Mouse (Mus musculus) neural tube, embryonic 11.5 days (tissue): ENCODE results near the gene Fez2. TPM values are rescaled to one million over a fixed set of nuclear protein-coding genes. Genes with fewer than 3 reads are reported as not detected.

Source experiments
- ATAC-seq: fragments of 200-750 bp; cut with Nextera tagmentation; 2 replicates; pipeline ENCODE4 v1.8.0; 2017; ENCODE audit warnings: moderate number of reproducible peaks, mild to moderate bottlenecking, moderate TSS enrichment, moderate library complexity; ENCODE audit not compliant: insufficient read depth, low FRiP score, low TSS enrichment
- DNase-seq: peaks from one replicate; pipeline ENCODE4 v3.0.0-alpha.2; 2015; ENCODE audit warnings: low spot score
- H3K27ac ChIP-seq: fragments of 300-500 bp; sonication (generic); 2 replicates; pipeline ENCODE4 v1.5.1; 2014; ENCODE audit warnings: low read depth, mild to moderate bottlenecking, low read length
- H3K27me3 ChIP-seq: fragments of 300-500 bp; sonication (generic); 2 replicates; pipeline ENCODE4 v1.6.1; 2014; ENCODE audit warnings: mild to moderate bottlenecking, low read length, mixed read lengths; ENCODE audit not compliant: control insufficient read depth, insufficient read depth
- H3K36me3 ChIP-seq: fragments of 300-500 bp; sonication (generic); 2 replicates; pipeline ENCODE4 v1.6.1; 2014; ENCODE audit warnings: mild to moderate bottlenecking, low read length, moderate library complexity, mixed read lengths; ENCODE audit not compliant: control insufficient read depth, insufficient read depth
- H3K4me1 ChIP-seq: fragments of 300-500 bp; sonication (generic); 2 replicates; pipeline ENCODE4 v1.6.1; 2014; ENCODE audit warnings: low read length, mixed read lengths; ENCODE audit not compliant: control insufficient read depth, insufficient read depth
- H3K4me2 ChIP-seq: fragments of 300-500 bp; sonication (generic); 2 replicates; pipeline ENCODE4 v1.6.1; 2014; ENCODE audit warnings: low read depth, mild to moderate bottlenecking, moderate library complexity
- H3K4me3 ChIP-seq: fragments of 300-500 bp; sonication (generic); 2 replicates; pipeline ENCODE4 v1.5.1; 2014; ENCODE audit warnings: low read depth, low read length
- H3K9ac ChIP-seq: fragments of 300-500 bp; sonication (generic); 2 replicates; pipeline ENCODE4 v1.6.1; 2014; ENCODE audit warnings: mild to moderate bottlenecking, low read length
- H3K9me3 ChIP-seq: fragments of 300-500 bp; sonication (generic); 2 replicates; pipeline ENCODE4 v1.6.1; 2016; ENCODE audit warnings: low read length; ENCODE audit not compliant: control insufficient read depth
- WGBS: fragments of 180-500 bp; shearing (Covaris S2); extraction: QIAGEN DNeasy Blood & Tissue Kit; methylation state at CpG from one replicate; pipeline ENCODE4 v1.1.7; 2014; 5-methylcytosine and 5-hydroxymethylcytosine counted together
- polyA plus RNA-seq: library from polyadenylated mRNA; unstranded; fragments of >200 nt; fragmentation: Nextera tagmentation; extraction: Ambion mirVana; gene quantifications from 2 replicates; pipeline ENCODE4 v1.2.1, GENCODE M21; 2014

Fez2 gene
- polyA plus RNA-seq, 1 experiment from 2014 or later = 57.0 TPM

GRCm38 (mm10) chr17:78403804-78404203, 14.1 kb downstream of the Fez2 start:
- WGBS = 92% methylated on average over 9 of the region's 9 CpGs
- Histone ChIP-seq H3K27me3 (no peaks in the 10 kb centered on the region), H3K4me3 (no peak overlapping the region), H3K27ac (no peak overlapping the region), H3K9ac (no peak overlapping the region), H3K36me3 (no peaks in the 10 kb centered on the region), H3K9me3 (no peaks in the 10 kb centered on the region), H3K4me2 (no peak overlapping the region), H3K4me1 (no peaks in the 10 kb centered on the region)
- no peak for DNase-seq
- ATAC-seq = no peak

- Histone ChIP-seq H3K9me3 (no peaks in the 10 kb centered on the region), H3K4me2 (no peak overlapping the region), H3K27me3 (no peaks in the 10 kb centered on the region), H3K27ac (no peak overlapping the region), H3K4me3 (no peak overlapping the region), H3K9ac (no peak overlapping the region), H3K4me1 (no peaks in the 10 kb centered on the region), H3K36me3 (no peaks in the 10 kb centered on the region)
- ATAC-seq (no peak), DNase-seq (no peak)
- 87% methylated on average over 4 of the region's 4 CpGs for WGBS
Measured at GRCm38 (mm10) chr17:78403229-78403628, 14.7 kb downstream of the Fez2 start.

GRCm38 (mm10) chr17:78402174-78402573, 15.8 kb downstream of the Fez2 start:
- H3K9me3 ChIP-seq = no peaks in the 10 kb centered on the region
- ATAC-seq (no peak), DNase-seq (no peak)
- H3K9ac ChIP-seq = no peak overlapping the region
- H3K27me3 ChIP-seq = no peaks in the 10 kb centered on the region
- WGBS = 87% methylated on average over 6 of the region's 6 CpGs
- H3K4me2 ChIP-seq = no peak overlapping the region
- H3K4me3 ChIP-seq = no peak overlapping the region
- no peak overlapping the region for H3K27ac ChIP-seq
- no peaks in the 10 kb centered on the region for H3K4me1 ChIP-seq
- no peaks in the 10 kb centered on the region for H3K36me3 ChIP-seq

GRCm38 (mm10) chr17:78401713-78402112, 16.2 kb downstream of the Fez2 start:
- Histone ChIP-seq H3K36me3 (no peaks in the 10 kb centered on the region), H3K9me3 (no peaks in the 10 kb centered on the region), H3K4me1 (no peaks in the 10 kb centered on the region), H3K4me3 (no peak overlapping the region), H3K27me3 (no peaks in the 10 kb centered on the region), H3K27ac (no peak overlapping the region), H3K4me2 (no peak overlapping the region), H3K9ac (no peak overlapping the region)
- DNase-seq (no peak), ATAC-seq (no peak)
- WGBS = 66% methylated on average over 4 of the region's 4 CpGs

GRCm38 (mm10) chr17:78401311-78401710, 16.6 kb downstream of the Fez2 start:
- H3K4me3 ChIP-seq = no peak overlapping the region
- no peak for DNase-seq

GRCm38 (mm10) chr17:78400130-78400840, 17.7 kb downstream of the Fez2 start:
- H3K9me3 ChIP-seq = no peaks in the 10 kb centered on the region
- H3K27ac ChIP-seq = no peak overlapping the region
- WGBS = 82% methylated on average over 12 of the region's 12 CpGs
- H3K36me3 ChIP-seq = no peaks in the 10 kb centered on the region
- H3K4me2 ChIP-seq = no peak overlapping the region
- H3K4me1 ChIP-seq = no peaks in the 10 kb centered on the region
- DNase-seq (no peak), ATAC-seq (no peak)
- H3K4me3 ChIP-seq = no peak overlapping the region
- H3K27me3 ChIP-seq = no peaks in the 10 kb centered on the region
- H3K9ac ChIP-seq = no peak overlapping the region

More at GRCm38 (mm10) chr17:78401311-78401710, 16.6 kb downstream of the Fez2 start:
- Histone ChIP-seq H3K27me3 (no peaks in the 10 kb centered on the region), H3K9me3 (no peaks in the 10 kb centered on the region), H3K36me3 (no peaks in the 10 kb centered on the region), H3K4me1 (no peaks in the 10 kb centered on the region), H3K27ac (no peak overlapping the region), H3K9ac (no peak overlapping the region), H3K4me2 (no peak overlapping the region)
- no peak for ATAC-seq
- 81% methylated on average over 6 of the region's 6 CpGs for WGBS

GRCm38 (mm10) chr17:78392401-78393087, 25.4 kb downstream of the Fez2 start:
- Histone ChIP-seq H3K27me3 (no peaks in the 10 kb centered on the region), H3K36me3 (no peaks in the 10 kb centered on the region), H3K4me1 (no peaks in the 10 kb centered on the region), H3K9ac (no peak overlapping the region), H3K4me3 (no peak overlapping the region), H3K9me3 (no peaks in the 10 kb centered on the region), H3K4me2 (no peak overlapping the region), H3K27ac (no peak overlapping the region)
- DNase-seq (no peak), ATAC-seq (no peak)
- WGBS = 87% methylated on average over 9 of the region's 9 CpGs

GRCm38 (mm10) chr17:78389573-78389972, 28.4 kb downstream of the Fez2 start:
- H3K4me1 ChIP-seq = no peaks in the 10 kb centered on the region
- WGBS = 90% methylated on average over 5 of the region's 5 CpGs
- no peaks in the 10 kb centered on the region for H3K27me3 ChIP-seq
- H3K4me3 ChIP-seq = no peak overlapping the region
- no peak overlapping the region for H3K27ac ChIP-seq
- H3K4me2 ChIP-seq = no peak overlapping the region
- ATAC-seq (no peak), DNase-seq (no peak)
- 0 out of 2 replicates have a peak, but pooled peaks cover 2% of the 10 kb centered on the region for H3K36me3 ChIP-seq
- H3K9ac ChIP-seq = no peak overlapping the region
- H3K9me3 ChIP-seq = no peaks in the 10 kb centered on the region
